Mouse (Mus musculus) heart, embryonic 14.5 days (tissue): ENCODE results near the gene Igfbp1. TPM values are rescaled to one million over a fixed set of nuclear protein-coding genes. Genes with fewer than 3 reads are reported as not detected.

Experiments
- ATAC-seq: fragments of 200-750 bp; cut with Nextera tagmentation; 2 replicates; pipeline ENCODE4 v1.8.0; 2017; ENCODE audit warnings: low read depth, moderate TSS enrichment; ENCODE audit not compliant: insufficient number of reproducible peaks, insufficient read depth, low FRiP score
- H3K27ac ChIP-seq, 2 experiments: fragments of 200-500 bp in 1 of 2; fragments of 300-500 bp in 1 of 2; sonication (generic) in 1 of 2; replicated peaks in 1 of 2; 2 replicates each; pipeline ENCODE4 v1.5.1; 2012 to 2014; ENCODE audit warnings: low read depth in 2 of 2, low read length in 2 of 2, control low read depth in 1 of 2, mild to moderate bottlenecking in 1 of 2, mixed read lengths in 1 of 2; ENCODE audit not compliant: control insufficient read depth in 1 of 2, insufficient read depth in 1 of 2
- H3K27me3 ChIP-seq: fragments of 300-500 bp; sonication (generic); 2 replicates; pipeline ENCODE4 v1.6.1; 2014; ENCODE audit warnings: mild to moderate bottlenecking, low read length, control low read depth; ENCODE audit not compliant: control insufficient read depth, insufficient read depth
- H3K36me3 ChIP-seq: fragments of 300-500 bp; sonication (generic); 2 replicates; pipeline ENCODE4 v1.6.1; 2014; ENCODE audit warnings: mild to moderate bottlenecking, control low read depth, low read length, mixed read lengths; ENCODE audit not compliant: control insufficient read depth, insufficient read depth
- H3K4me1 ChIP-seq, 2 experiments: fragments of 200-500 bp in 1 of 2; fragments of 300-500 bp in 1 of 2; sonication (generic) in 1 of 2; 2 replicates each; pipeline ENCODE4 v1.6.1; 2012 to 2014; ENCODE audit warnings: low read length in 2 of 2, control low read depth in 1 of 2, mixed read lengths in 1 of 2; ENCODE audit not compliant: control insufficient read depth in 2 of 2, insufficient read depth in 2 of 2
- H3K4me2 ChIP-seq: fragments of 300-500 bp; sonication (generic); 2 replicates; pipeline ENCODE4 v1.6.1; 2014; ENCODE audit warnings: mild to moderate bottlenecking, low read length
- H3K4me3 ChIP-seq, 2 experiments: fragments of 200-500 bp in 1 of 2; fragments of 300-500 bp in 1 of 2; sonication (generic) in 1 of 2; 2 replicates each; pipeline ENCODE4 v1.5.1; 2012 to 2014; ENCODE audit warnings: low read length in 2 of 2, mild to moderate bottlenecking in 2 of 2, control low read depth in 1 of 2, low read depth in 1 of 2, moderate library complexity in 1 of 2; ENCODE audit not compliant: control insufficient read depth in 1 of 2, insufficient read depth in 1 of 2
- H3K9ac ChIP-seq: fragments of 300-500 bp; sonication (generic); 2 replicates; pipeline ENCODE4 v1.6.1; 2014; ENCODE audit warnings: mild to moderate bottlenecking, low read length
- H3K9me3 ChIP-seq: fragments of 300-500 bp; sonication (generic); 2 replicates; pipeline ENCODE4 v1.6.1; 2016; ENCODE audit warnings: low read length, control low read depth; ENCODE audit not compliant: control insufficient read depth
- WGBS: fragments of 180-500 bp; shearing (Covaris S2); extraction: QIAGEN DNeasy Blood & Tissue Kit; methylation state at CpG from one replicate; pipeline ENCODE4 v1.1.7; 2014; 5-methylcytosine and 5-hydroxymethylcytosine counted together
- polyA plus RNA-seq: library from polyadenylated mRNA; unstranded; fragments of >200 nt; fragmentation: Nextera tagmentation; extraction: Ambion mirVana; gene quantifications from 2 replicates; pipeline ENCODE4 v1.2.1, GENCODE M21; 2014

Igfbp1 gene
- polyA plus RNA-seq, 1 experiment from 2014 or later = not detected

- no peaks in the 10 kb centered on the region for H3K27me3 ChIP-seq
- ATAC-seq = no peak
- no peak overlapping the region for H3K4me3 ChIP-seq
- no peaks in the 10 kb centered on the region for H3K36me3 ChIP-seq
- WGBS = 81% methylated on average over 4 of the region's 4 CpGs
- no peak overlapping the region for H3K27ac ChIP-seq
- no peak overlapping the region for H3K9ac ChIP-seq
- H3K9me3 ChIP-seq = no peaks in the 10 kb centered on the region
- H3K4me2 ChIP-seq = no peak overlapping the region
- H3K4me1 ChIP-seq = peaks cover 0 to 4% of the 10 kb centered on the region in 2 experiments; a peak in 1 of 4 replicates
Measured at GRCm38 (mm10) chr11:7195312-7195685, 2.3 kb upstream of the Igfbp1 start.

- no peaks in the 10 kb centered on the region for H3K36me3 ChIP-seq
- H3K4me3 ChIP-seq = no peak overlapping the region
- H3K9me3 ChIP-seq = no peaks in the 10 kb centered on the region
- peaks cover 0 to 4% of the 10 kb centered on the region in 2 experiments; a peak in 1 of 4 replicates for H3K4me1 ChIP-seq
- no peak for ATAC-seq
- H3K9ac ChIP-seq = no peak overlapping the region
- WGBS = 87% methylated on average over 19 of the region's 19 CpGs
- no peak overlapping the region for H3K27ac ChIP-seq
- no peaks in the 10 kb centered on the region for H3K27me3 ChIP-seq
- H3K4me2 ChIP-seq = no peak overlapping the region
Measured at GRCm38 (mm10) chr11:7198006-7198405, 424 bp downstream of the Igfbp1 start.

- WGBS = 64% methylated on average over 10 of the region's 10 CpGs
- Histone ChIP-seq H3K4me1 (peaks cover 0 to 2% of the 10 kb centered on the region in 2 experiments; a peak in 1 of 4 replicates), H3K36me3 (no peaks in the 10 kb centered on the region), H3K4me3 (no peak overlapping the region), H3K27me3 (no peaks in the 10 kb centered on the region), H3K4me2 (no peak overlapping the region), H3K9ac (no peak overlapping the region), H3K27ac (peak overlapping the region in 1 of 2 experiments; percentile 7; a peak in 1 of 4 replicates), H3K9me3 (no peaks in the 10 kb centered on the region)
- ATAC-seq = peak; percentile 53; the same call in 1 of the 2 replicates
Measured at GRCm38 (mm10) chr11:7198481-7199256, 1.1 kb downstream of the Igfbp1 start.

GRCm38 (mm10) chr11:7199736-7200392, 2.3 kb downstream of the Igfbp1 start:
- no peaks in the 10 kb centered on the region for H3K27me3 ChIP-seq
- ATAC-seq = no peak

GRCm38 (mm10) chr11:7200393-7200783, 2.8 kb downstream of the Igfbp1 start:
- Histone ChIP-seq H3K4me3 (no peak overlapping the region), H3K9me3 (no peaks in the 10 kb centered on the region), H3K4me2 (no peak overlapping the region), H3K27ac (no peak overlapping the region), H3K27me3 (no peaks in the 10 kb centered on the region), H3K9ac (no peak overlapping the region), H3K36me3 (no peaks in the 10 kb centered on the region), H3K4me1 (peaks cover 0 to 2% of the 10 kb centered on the region in 2 experiments; a peak in 1 of 4 replicates)
- ATAC-seq = no peak
- WGBS = 69% methylated on average over 9 of the region's 9 CpGs

More at GRCm38 (mm10) chr11:7199736-7200392, 2.3 kb downstream of the Igfbp1 start:
- Histone ChIP-seq H3K9me3 (no peaks in the 10 kb centered on the region), H3K36me3 (no peaks in the 10 kb centered on the region), H3K4me2 (no peak overlapping the region), H3K4me1 (peaks cover 0 to 2% of the 10 kb centered on the region in 2 experiments; a peak in 1 of 4 replicates), H3K9ac (no peak overlapping the region), H3K27ac (no peak overlapping the region), H3K4me3 (no peak overlapping the region)
- 48% methylated on average over 14 of the region's 14 CpGs for WGBS

GRCm38 (mm10) chr11:7202206-7202605, 4.6 kb downstream of the Igfbp1 start:
- Histone ChIP-seq H3K9ac (no peak overlapping the region), H3K4me2 (no peak overlapping the region), H3K27me3 (no peaks in the 10 kb centered on the region), H3K9me3 (no peaks in the 10 kb centered on the region), H3K27ac (no peak overlapping the region), H3K4me3 (no peak overlapping the region), H3K4me1 (peaks cover 0 to 2% of the 10 kb centered on the region in 2 experiments; a peak in 1 of 4 replicates), H3K36me3 (no peaks in the 10 kb centered on the region)
- 62% methylated on average over 7 of the region's 7 CpGs for WGBS
- ATAC-seq = no peak

GRCm38 (mm10) chr11:7203846-7204245, 6.3 kb downstream of the Igfbp1 start:
- Histone ChIP-seq H3K27me3 (no peaks in the 10 kb centered on the region), H3K4me2 (no peak overlapping the region), H3K4me1 (peaks cover 0 to 2% of the 10 kb centered on the region in 2 experiments; a peak in 1 of 4 replicates), H3K9ac (no peak overlapping the region), H3K9me3 (no peaks in the 10 kb centered on the region), H3K4me3 (no peak overlapping the region), H3K27ac (no peak overlapping the region), H3K36me3 (no peaks in the 10 kb centered on the region)
- ATAC-seq = no peak
- WGBS = 81% methylated on average over 9 of the region's 9 CpGs
